Mouse (Mus musculus): ENCODE data around the gene Tha1.
A peak's percentile ranks its signal among the peaks of the same experiment; 100 is the strongest.

Gene Tha1

DNA sequence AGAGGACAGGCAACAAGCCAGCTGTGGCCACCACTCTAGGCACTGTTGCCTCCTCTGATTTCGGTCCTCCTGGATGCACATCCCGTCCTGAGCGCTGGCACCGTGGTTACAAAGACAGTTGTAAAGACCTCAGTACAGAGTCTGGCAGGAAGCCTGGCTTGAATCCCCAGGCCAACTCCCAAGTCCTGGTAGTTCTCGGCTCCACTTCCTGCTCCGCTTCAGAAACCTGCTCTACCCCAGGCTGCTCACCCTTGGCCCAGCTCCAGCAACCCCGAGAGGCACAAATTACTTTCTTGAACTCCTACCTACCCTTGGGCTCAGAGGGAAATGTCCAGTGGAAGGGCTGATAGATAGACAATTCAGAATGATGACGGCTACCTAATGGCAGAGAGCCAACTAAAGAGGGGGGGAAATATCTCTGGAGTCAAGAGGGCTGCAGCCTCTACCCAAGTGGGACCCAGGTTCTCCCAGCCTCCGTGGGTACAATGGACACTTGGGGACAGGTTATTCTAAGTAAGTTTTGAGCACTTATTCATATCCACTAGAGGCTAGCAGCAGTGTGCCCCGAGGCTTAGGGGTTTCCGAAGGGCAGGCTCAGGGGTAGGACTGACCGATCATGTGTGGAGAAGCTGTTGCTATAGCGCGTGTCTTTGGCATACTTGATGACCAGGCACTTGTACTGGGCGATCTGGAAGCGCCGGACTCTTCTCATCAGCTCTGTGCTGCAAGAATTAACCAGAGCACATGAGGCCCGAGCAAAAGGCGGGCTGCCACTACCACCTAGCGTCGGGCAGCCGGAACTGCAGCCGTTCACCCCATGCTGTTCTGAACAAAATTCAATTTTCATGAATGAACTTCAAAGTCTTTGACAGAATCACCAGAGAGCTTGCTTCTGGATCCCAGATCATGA, 49.0 kb downstream of the Tha1 start:
- DNase-seq, result peak; percentile 88

DNA sequence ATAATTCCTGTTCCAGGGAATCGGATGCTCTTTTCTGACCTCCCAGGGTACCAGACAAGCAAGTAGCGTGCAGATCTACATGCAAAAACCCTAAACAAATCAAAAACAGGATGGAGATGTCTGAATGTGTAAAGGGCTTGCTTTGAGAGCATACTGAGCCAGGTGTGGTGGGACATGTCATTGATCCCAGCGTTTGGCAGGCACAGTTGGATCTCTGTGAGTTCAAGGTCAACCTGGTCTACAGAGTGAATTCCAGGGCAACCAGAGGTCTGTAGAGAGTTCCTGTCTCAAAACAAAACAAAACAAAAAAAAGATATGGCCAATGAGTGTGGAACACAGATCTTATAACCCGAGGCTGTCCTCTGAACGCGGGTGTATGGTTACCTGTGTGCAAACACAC, 49.9 kb downstream of the Tha1 start:
- no peak for DNase-seq

- DNase-seq, result no peak
These were observed 50.5 kb downstream of the Tha1 start for GRCm38 (mm10) chr11:117822728-117823241.

DNA sequence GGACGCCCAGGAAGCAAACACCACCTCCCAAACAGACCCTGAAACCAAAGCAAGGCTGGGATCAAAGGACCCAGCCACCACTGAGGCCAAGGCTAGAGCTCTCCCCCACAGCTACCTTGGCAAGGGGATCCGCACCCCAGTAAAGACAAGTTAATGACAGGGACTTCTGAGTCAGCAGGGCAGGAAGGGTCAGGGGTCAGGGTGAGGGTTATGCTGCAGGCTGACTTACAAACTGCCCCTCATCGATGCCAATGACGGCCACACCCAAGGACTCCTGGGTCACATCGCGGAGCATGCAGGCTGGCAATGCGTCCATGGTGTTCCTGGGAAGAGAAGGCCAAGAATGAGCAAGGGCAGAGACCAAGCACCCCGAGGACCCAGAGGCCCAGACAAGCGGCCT, 51.4 kb downstream of the Tha1 start:
- DNase-seq, result no peak

- no peak for DNase-seq
These were observed 53.1 kb downstream of the Tha1 start for GRCm38 (mm10) chr11:117820173-117820572.

DNA sequence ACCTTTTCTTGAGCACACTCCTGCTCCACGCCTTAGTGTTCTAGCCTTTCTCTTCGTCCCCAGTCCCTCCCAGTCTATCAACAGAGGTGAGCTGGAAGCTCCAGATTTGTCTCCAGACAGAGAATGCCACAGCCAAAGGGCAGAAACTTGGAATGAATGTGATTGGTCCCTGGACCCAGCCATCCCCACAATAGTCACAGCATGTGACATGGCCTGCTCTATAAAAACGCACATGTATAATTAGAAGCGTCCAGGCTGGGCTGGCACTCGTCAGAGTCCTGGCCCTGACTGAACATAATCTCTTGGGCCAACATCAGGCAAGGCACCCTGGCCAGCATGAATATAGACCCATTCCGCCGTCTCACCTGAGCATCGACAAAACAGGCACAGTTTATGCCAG, 54.2 kb downstream of the Tha1 start:
- no peak for DNase-seq
